Mouse (Mus musculus) hindbrain, embryonic 11.5 days (tissue): ENCODE results near the gene Dmrt1. TPM values are rescaled to one million over a fixed set of nuclear protein-coding genes. Genes with fewer than 3 reads are reported as not detected.

Experiments
- ATAC-seq: fragments of 200-750 bp; cut with Nextera tagmentation; 2 replicates; pipeline ENCODE4 v1.8.0; 2017; ENCODE audit warnings: mild to moderate bottlenecking, moderate TSS enrichment, moderate library complexity; ENCODE audit not compliant: low FRiP score
- DNase-seq: peaks from one replicate; pipeline ENCODE4 v3.0.0-alpha.2; 2015; ENCODE audit warnings: low spot score
- H3K27ac ChIP-seq: fragments of 300-500 bp; sonication (generic); 2 replicates; pipeline ENCODE4 v1.5.1; 2014; ENCODE audit warnings: mild to moderate bottlenecking, low read depth, low read length
- H3K27me3 ChIP-seq: fragments of 300-500 bp; sonication (generic); 2 replicates; pipeline ENCODE4 v1.6.1; 2014; ENCODE audit warnings: mild to moderate bottlenecking, low read length, moderate library complexity, mixed read lengths; ENCODE audit not compliant: control insufficient read depth, insufficient read depth
- H3K36me3 ChIP-seq: fragments of 300-500 bp; sonication (generic); 2 replicates; pipeline ENCODE4 v1.6.1; 2014; ENCODE audit warnings: mild to moderate bottlenecking, low read length, moderate library complexity, mixed read lengths; ENCODE audit not compliant: control insufficient read depth, insufficient read depth
- H3K4me1 ChIP-seq: fragments of 300-500 bp; sonication (generic); replicated peaks from 2 replicates; pipeline ENCODE4 v1.6.1; 2014; ENCODE audit warnings: low read length, mixed read lengths; ENCODE audit not compliant: control insufficient read depth, insufficient read depth
- H3K4me2 ChIP-seq: fragments of 300-500 bp; sonication (generic); replicated peaks from 2 replicates; pipeline ENCODE4 v1.6.1; 2014; ENCODE audit warnings: mild to moderate bottlenecking, low read depth, low read length
- H3K4me3 ChIP-seq: fragments of 300-500 bp; sonication (generic); 2 replicates; pipeline ENCODE4 v1.5.1; 2014; ENCODE audit warnings: low read depth, low read length
- H3K9ac ChIP-seq: fragments of 300-500 bp; sonication (generic); 2 replicates; pipeline ENCODE4 v1.6.1; 2014; ENCODE audit warnings: low read depth, low read length
- H3K9me3 ChIP-seq: fragments of 300-500 bp; sonication (generic); 2 replicates; pipeline ENCODE4 v1.6.1; 2016; ENCODE audit warnings: low read length; ENCODE audit not compliant: control insufficient read depth
- WGBS: fragments of 180-500 bp; shearing (Covaris S2); extraction: QIAGEN DNeasy Blood & Tissue Kit; methylation state at CpG from one replicate; pipeline ENCODE4 v1.1.7; 2014; 5-methylcytosine and 5-hydroxymethylcytosine counted together
- polyA plus RNA-seq: library from polyadenylated mRNA; unstranded; fragments of >200 nt; fragmentation: Nextera tagmentation; extraction: Ambion mirVana; gene quantifications from 2 replicates; pipeline ENCODE4 v1.2.1, GENCODE M21; 2014

The Dmrt1 gene
- polyA plus RNA-seq, 1 experiment from 2014 or later = 0.15 TPM

- no peaks in the 10 kb centered on the region for H3K4me1 ChIP-seq
- ATAC-seq (no peak), DNase-seq (no peak)
- H3K36me3 ChIP-seq = no peaks in the 10 kb centered on the region
- 23% methylated on average over 2 of the region's 2 CpGs for WGBS
- no peak overlapping the region for H3K4me3 ChIP-seq
- H3K4me2 ChIP-seq = no peak overlapping the region
- H3K27ac ChIP-seq = no peak overlapping the region
- peaks cover 3% of the 10 kb centered on the region; the same call in 1 of the 2 replicates for H3K27me3 ChIP-seq
- H3K9ac ChIP-seq = no peak overlapping the region
- H3K9me3 ChIP-seq = no peaks in the 10 kb centered on the region
Observed at GRCm38 (mm10) chr19:25488546-25488945, 16.9 kb upstream of the Dmrt1 start.

GRCm38 (mm10) chr19:25489546-25489945, 15.9 kb upstream of the Dmrt1 start:
- no peaks in the 10 kb centered on the region for H3K4me1 ChIP-seq
- H3K27ac ChIP-seq = no peak overlapping the region
- no peak overlapping the region for H3K4me2 ChIP-seq
- ATAC-seq (no peak), DNase-seq (no peak)
- H3K27me3 ChIP-seq = peaks cover 3% of the 10 kb centered on the region; the same call in 1 of the 2 replicates
- H3K36me3 ChIP-seq = no peaks in the 10 kb centered on the region
- no peak overlapping the region for H3K9ac ChIP-seq
- 50% methylated on average over 2 of the region's 2 CpGs for WGBS
- no peaks in the 10 kb centered on the region for H3K9me3 ChIP-seq
- no peak overlapping the region for H3K4me3 ChIP-seq

GRCm38 (mm10) chr19:25497434-25497833, 8.0 kb upstream of the Dmrt1 start:
- DNase-seq = no peak
- no peak overlapping the region for H3K9ac ChIP-seq
- H3K27me3 ChIP-seq = no peaks in the 10 kb centered on the region
- ATAC-seq = no peak
- H3K4me2 ChIP-seq = no peak overlapping the region
- H3K4me3 ChIP-seq = no peak overlapping the region
- WGBS = 85% methylated on average over 6 of the region's 6 CpGs
- H3K27ac ChIP-seq = no peak overlapping the region
- H3K9me3 ChIP-seq = no peaks in the 10 kb centered on the region
- no peaks in the 10 kb centered on the region for H3K4me1 ChIP-seq
- no peaks in the 10 kb centered on the region for H3K36me3 ChIP-seq

DNA sequence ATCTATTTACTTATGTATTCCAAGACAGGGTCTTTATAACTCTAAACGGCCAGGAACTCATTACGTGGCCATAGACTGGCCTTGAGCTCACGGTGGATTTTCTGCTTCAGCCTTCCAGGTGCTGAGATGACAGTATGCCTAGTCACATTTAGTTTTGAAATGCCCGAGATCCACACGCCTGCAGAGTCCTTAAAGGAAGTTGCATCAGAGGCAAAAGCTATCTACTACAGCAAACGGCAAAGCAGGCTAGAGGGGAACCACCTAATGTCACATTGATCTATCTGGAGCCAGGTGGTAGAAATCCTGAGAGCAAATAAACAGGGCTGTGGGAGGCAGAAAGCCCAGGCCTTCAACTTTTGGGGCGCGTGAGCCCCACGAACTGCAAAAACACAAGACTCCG, 540 bp upstream of the Dmrt1 start:
- Histone ChIP-seq H3K4me3 (no peak overlapping the region), H3K9me3 (no peaks in the 10 kb centered on the region), H3K27me3 (peaks cover 49% of the 10 kb centered on the region), H3K36me3 (no peaks in the 10 kb centered on the region), H3K4me2 (no peak overlapping the region), H3K4me1 (peaks cover 7% of the 10 kb centered on the region), H3K9ac (no peak overlapping the region), H3K27ac (no peak overlapping the region)
- ATAC-seq (no peak), DNase-seq (no peak)
- WGBS = 38% methylated on average over 10 of the region's 10 CpGs

DNA sequence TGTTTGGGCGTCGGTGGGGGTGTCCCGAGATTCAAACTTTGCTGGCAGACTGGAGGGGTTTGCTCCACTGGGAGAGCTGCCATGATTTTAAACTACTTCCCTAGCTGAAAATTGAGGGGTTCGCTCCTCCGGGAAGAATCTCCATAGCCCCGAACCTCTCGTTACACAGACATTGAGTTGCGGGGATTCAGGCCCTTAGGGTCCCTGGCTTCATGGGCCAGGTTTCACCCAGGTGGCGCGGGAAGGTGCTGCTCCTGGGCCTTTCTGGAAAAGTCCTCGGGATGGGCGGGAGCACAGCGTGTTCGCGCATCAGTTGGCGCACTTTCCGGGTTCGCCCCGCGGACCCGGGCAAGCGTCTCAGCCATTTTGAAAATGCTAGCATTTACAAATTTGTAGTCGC, 1.2 kb downstream of the Dmrt1 start:
- Histone ChIP-seq H3K4me3 (0 out of 2 replicates have a peak overlapping the region, but pooled peaks have one; percentile 27), H3K36me3 (no peaks in the 10 kb centered on the region), H3K4me1 (peaks cover 7% of the 10 kb centered on the region), H3K27me3 (peaks cover 49% of the 10 kb centered on the region), H3K9me3 (no peaks in the 10 kb centered on the region), H3K27ac (no peak overlapping the region), H3K4me2 (0 out of 2 replicates have a peak overlapping the region, but pooled peaks have one; percentile 19), H3K9ac (no peak overlapping the region)
- DNase-seq (peak; percentile 41), ATAC-seq (no peak)
- WGBS = 3% methylated on average over 23 of the region's 23 CpGs

DNA sequence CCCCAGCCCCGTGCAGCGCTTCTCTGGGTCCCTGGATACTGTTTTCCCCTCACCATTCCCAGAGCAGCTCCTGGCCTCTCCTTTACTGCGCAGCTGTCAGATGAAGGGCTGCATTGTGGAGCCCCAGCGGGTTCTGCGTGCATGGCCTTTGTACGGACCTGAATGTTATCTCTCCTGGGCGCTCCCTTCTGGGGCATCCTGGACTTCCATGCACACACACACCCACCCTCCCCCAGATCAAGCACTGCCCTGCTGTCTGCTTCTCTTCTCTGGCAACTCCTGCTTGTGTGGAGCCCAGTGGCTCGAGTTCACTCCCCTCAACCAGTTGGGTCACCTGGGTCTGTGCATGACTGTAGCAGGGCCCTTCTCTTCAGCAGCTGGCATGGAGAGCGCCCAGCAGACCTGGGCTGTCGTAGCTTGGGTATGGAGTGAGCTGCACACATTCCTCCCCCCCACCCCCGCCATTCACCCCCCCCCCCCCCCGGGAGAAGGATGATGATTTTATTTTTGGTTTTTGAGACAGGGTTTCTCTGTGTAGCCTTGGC, 9.6 kb downstream of the Dmrt1 start:
- whole genome bisulfite sequencing = 30% methylated on average over 12 of the region's 12 CpGs
- no peak for ATAC-seq

DNA sequence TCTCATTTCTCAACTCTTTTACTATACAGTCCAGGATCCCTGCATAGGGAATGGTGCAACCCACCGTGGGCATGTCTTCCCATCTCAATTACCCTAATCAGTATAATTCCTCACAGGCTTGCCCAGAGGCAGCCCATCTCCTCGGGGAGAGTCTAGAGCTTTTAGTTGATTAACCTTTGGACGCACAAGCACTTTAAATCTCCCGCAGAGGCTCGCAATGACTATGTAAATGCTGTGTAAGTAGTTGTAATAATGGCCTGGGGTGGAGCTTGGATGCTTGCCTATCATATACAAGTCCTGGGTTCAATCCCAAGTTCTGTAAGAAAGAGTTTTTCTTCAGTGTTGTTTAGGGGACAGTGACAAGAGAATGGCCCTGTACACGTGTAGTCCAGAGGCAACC, 18.7 kb downstream of the Dmrt1 start:
- Histone ChIP-seq H3K4me2 (no peak overlapping the region), H3K27me3 (no peaks in the 10 kb centered on the region), H3K9me3 (no peaks in the 10 kb centered on the region), H3K36me3 (no peaks in the 10 kb centered on the region), H3K27ac (no peak overlapping the region), H3K9ac (no peak overlapping the region), H3K4me3 (no peak overlapping the region), H3K4me1 (no peaks in the 10 kb centered on the region)
- ATAC-seq (no peak), DNase-seq (no peak)
- 82% methylated on average over 6 of the region's 6 CpGs for WGBS

More for the DNA sequence above, 9.6 kb downstream of the Dmrt1 start:
- Histone ChIP-seq H3K4me1 (no peaks in the 10 kb centered on the region), H3K27me3 (no peaks in the 10 kb centered on the region; the same call in 1 of the 2 replicates), H3K27ac (no peak overlapping the region), H3K36me3 (no peaks in the 10 kb centered on the region), H3K4me3 (no peak overlapping the region), H3K9me3 (no peaks in the 10 kb centered on the region), H3K4me2 (no peak overlapping the region), H3K9ac (no peak overlapping the region)
- DNase-seq = no peak

DNA sequence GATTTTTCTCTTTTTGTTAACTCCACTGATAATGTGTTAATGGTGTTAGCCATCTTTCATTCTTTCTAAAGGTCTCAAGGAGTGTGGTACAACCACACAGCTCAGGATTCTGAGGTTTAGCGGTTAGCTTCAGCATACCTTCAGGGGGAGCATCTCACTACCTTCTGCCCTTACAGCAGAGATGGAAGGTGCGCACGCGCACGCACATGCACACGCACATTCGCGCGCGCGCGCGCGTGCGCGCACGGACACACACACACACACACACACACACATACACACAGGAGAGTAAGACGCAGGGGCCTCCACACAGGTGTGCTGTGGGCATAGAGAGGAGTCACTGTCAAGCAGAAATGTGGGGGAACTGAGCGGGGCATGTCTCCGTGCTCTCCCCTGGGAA, 20.3 kb downstream of the Dmrt1 start:
- Histone ChIP-seq H3K4me3 (no peak overlapping the region), H3K4me2 (no peak overlapping the region), H3K27me3 (no peaks in the 10 kb centered on the region), H3K27ac (no peak overlapping the region), H3K9me3 (no peaks in the 10 kb centered on the region), H3K9ac (no peak overlapping the region), H3K4me1 (no peaks in the 10 kb centered on the region), H3K36me3 (no peaks in the 10 kb centered on the region)
- 95% methylated on average over 20 of the region's 20 CpGs for WGBS
- DNase-seq = no peak
- ATAC-seq = no peak

DNA sequence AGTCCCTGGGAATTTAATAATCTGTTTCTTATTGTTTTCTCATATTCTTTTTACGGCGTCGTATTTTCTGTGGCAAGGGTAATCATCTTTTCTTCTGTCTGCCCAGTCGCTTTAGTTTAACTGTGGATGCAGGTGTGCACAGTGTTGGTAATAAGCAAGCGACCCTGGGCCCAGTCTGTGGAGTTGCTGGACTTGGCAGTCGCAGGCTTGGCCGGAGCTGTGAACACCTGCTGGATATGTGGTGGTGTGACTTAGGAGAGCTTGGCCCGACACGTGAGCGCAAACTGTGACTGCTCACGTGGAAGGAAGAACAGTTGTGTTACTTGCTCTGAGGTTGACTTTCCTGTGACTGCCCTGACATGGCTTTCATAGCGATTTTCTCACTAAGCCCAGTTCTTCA, 24.3 kb downstream of the Dmrt1 start:
- H3K9ac ChIP-seq = no peak overlapping the region
- no peaks in the 10 kb centered on the region for H3K27me3 ChIP-seq
- H3K4me2 ChIP-seq = no peak overlapping the region
- no peaks in the 10 kb centered on the region for H3K9me3 ChIP-seq
- no peaks in the 10 kb centered on the region for H3K36me3 ChIP-seq
- no peak overlapping the region for H3K4me3 ChIP-seq
- DNase-seq (no peak), ATAC-seq (no peak)
- 83% methylated on average over 12 of the region's 12 CpGs for WGBS
- H3K4me1 ChIP-seq = no peaks in the 10 kb centered on the region
- H3K27ac ChIP-seq = no peak overlapping the region
